Mouse (Mus musculus): ENCODE measurements around the gene Nhs.

GRCm38 (mm10) chrX:161976376-161976775 lies 183.2 kb downstream of the Nhs start:
- TF ChIP-seq POLR2A (IDR thresholded peaks at IDR 0.05; ENCODE audit: low read depth, low read length) (no peak), CTCF (IDR thresholded peaks at IDR 0.05; ENCODE audit: extremely low read depth, insufficient read length, insufficient replicate concordance, low read depth, low read length) (no peak)
